Mouse (Mus musculus) ES-Bruce4 (cell line): ENCODE measurements at regions not wholly inside any gene's neighbourhood (a gene's known extent, or its start where the extent isn't known, plus 50 kb on each side); places are given as distances from the start of the nearest gene placed in this dataset.

Experiments
- H3K27ac ChIP-seq: 2 replicates; pipeline ENCODE4 v1.5.1; 2012; ENCODE audit warnings: low read length, inconsistent platforms; ENCODE audit not compliant: insufficient read depth
- H3K27me3 ChIP-seq: 2 replicates; pipeline ENCODE4 v1.6.1; 2012; ENCODE audit warnings: mild to moderate bottlenecking, low read length, inconsistent platforms; ENCODE audit not compliant: control insufficient read depth, poor library complexity, insufficient read depth, severe bottlenecking
- H3K36me3 ChIP-seq: 2 replicates; pipeline ENCODE4 v1.6.1; 2012; ENCODE audit warnings: inconsistent platforms, mild to moderate bottlenecking, low read length, moderate library complexity; ENCODE audit not compliant: control insufficient read depth, poor library complexity, insufficient read depth, severe bottlenecking
- H3K4me1 ChIP-seq: one replicate; pipeline ENCODE4 v1.8.1; 2011; ENCODE audit warnings: low read length; ENCODE audit not compliant: control insufficient read depth, insufficient read depth
- H3K4me3 ChIP-seq: 2 replicates; pipeline ENCODE4 v1.5.1; 2011; ENCODE audit warnings: low read depth, mild to moderate bottlenecking, low read length
- H3K9ac ChIP-seq: 2 replicates; pipeline ENCODE4 v1.6.1; 2012; ENCODE audit warnings: low read depth, mild to moderate bottlenecking, inconsistent platforms; ENCODE audit not compliant: poor library complexity, severe bottlenecking
- H3K9me3 ChIP-seq: replicated peaks from 2 replicates; pipeline ENCODE4 v1.6.1; 2012; ENCODE audit warnings: mild to moderate bottlenecking, low read length, inconsistent platforms; ENCODE audit not compliant: control insufficient read depth, poor library complexity, insufficient read depth, severe bottlenecking
- CTCF ChIP-seq: IDR thresholded peaks from one replicate; pipeline ENCODE4 v1.8.1; 2011; ENCODE audit warnings: low read depth, low read length
- EP300 ChIP-seq: IDR thresholded peaks from 2 replicates; pipeline ENCODE4 v1.6.1; 2011; ENCODE audit warnings: low read depth, low read length; ENCODE audit not compliant: insufficient read depth
- POLR2A ChIP-seq: IDR thresholded peaks from one replicate; pipeline ENCODE4 v1.8.1; 2011; ENCODE audit warnings: low read length; ENCODE audit not compliant: insufficient read depth

GRCm38 (mm10) chr19:6621023-6621422 lies 78.2 kb upstream of the Slc22a12 start:
- no peak overlapping the region for H3K4me3 ChIP-seq
- no peaks in the 10 kb centered on the region for H3K9me3 ChIP-seq
- H3K36me3 ChIP-seq, result no peaks in the 10 kb centered on the region
- TF ChIP-seq EP300 (no peak), POLR2A (no peak), CTCF (no peak)
- H3K27me3 ChIP-seq, result no peaks in the 10 kb centered on the region
- H3K27ac ChIP-seq, result no peak overlapping the region
- no peak overlapping the region for H3K9ac ChIP-seq
- peaks cover 1% of the 10 kb centered on the region for H3K4me1 ChIP-seq

DNA sequence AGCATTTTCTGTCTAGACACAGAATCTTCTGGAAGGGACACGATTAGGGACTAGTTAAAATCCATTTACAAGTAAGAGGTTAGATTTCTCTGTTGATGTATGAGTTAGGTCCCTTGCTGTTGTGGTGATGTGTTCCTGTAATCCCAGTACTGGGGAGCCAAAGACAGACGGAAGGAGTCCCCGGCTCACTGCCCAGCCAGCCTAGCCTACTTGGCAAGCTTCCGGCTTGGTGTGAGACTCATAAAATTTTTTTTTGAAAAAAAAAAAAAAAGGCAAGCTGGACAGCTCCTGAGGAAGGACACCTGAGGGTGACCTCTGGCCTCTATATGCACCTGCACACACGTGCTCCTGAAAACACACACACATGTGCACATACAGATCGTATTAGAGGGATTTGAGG lies 76.7 kb upstream of the Slc22a12 start:
- H3K27ac ChIP-seq, result no peak overlapping the region
- no peak for TF ChIP-seq EP300
- TF ChIP-seq POLR2A, result no peak
- no peak for TF ChIP-seq CTCF
- no peaks in the 10 kb centered on the region for H3K36me3 ChIP-seq
- no peak overlapping the region for H3K4me3 ChIP-seq
- H3K9me3 ChIP-seq, result no peaks in the 10 kb centered on the region
- peaks cover 1% of the 10 kb centered on the region for H3K4me1 ChIP-seq
- no peaks in the 10 kb centered on the region for H3K27me3 ChIP-seq
- no peak overlapping the region for H3K9ac ChIP-seq

- Histone ChIP-seq H3K4me1 (peaks cover 1% of the 10 kb centered on the region), H3K9me3 (no peaks in the 10 kb centered on the region), H3K27me3 (no peaks in the 10 kb centered on the region), H3K27ac (no peak overlapping the region), H3K9ac (no peak overlapping the region), H3K4me3 (no peak overlapping the region), H3K36me3 (no peaks in the 10 kb centered on the region)
- TF ChIP-seq EP300 (no peak), POLR2A (no peak), CTCF (peak; percentile 58)
These were observed 73.8 kb upstream of the Slc22a12 start for GRCm38 (mm10) chr19:6616659-6617058.

DNA sequence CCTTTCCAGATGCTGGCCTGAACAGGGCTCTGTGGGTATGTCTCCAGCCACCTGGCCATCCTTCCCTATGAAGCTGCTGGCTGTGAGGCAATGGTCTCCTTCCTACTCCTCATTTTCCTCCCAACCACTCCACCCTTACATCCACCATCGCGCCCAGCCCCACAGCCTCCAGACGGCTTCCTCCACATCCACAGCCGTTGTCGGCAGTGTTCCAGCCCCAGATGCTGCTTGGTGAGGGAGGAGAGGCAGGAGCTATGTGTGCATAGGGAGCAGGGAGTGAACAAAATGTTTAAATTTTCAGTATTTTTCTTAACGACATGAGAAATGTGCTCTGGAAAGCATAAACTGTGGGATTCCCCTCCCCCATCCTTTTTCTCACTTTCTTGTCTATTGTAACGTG lies 69.6 kb upstream of the Slc22a12 start:
- no peak for TF ChIP-seq POLR2A
- TF ChIP-seq CTCF, result no peak
- TF ChIP-seq EP300, result no peak
- Histone ChIP-seq H3K9me3 (no peaks in the 10 kb centered on the region), H3K27me3 (no peaks in the 10 kb centered on the region), H3K4me1 (no peaks in the 10 kb centered on the region), H3K9ac (no peak overlapping the region), H3K27ac (no peak overlapping the region), H3K4me3 (no peak overlapping the region), H3K36me3 (no peaks in the 10 kb centered on the region)

DNA sequence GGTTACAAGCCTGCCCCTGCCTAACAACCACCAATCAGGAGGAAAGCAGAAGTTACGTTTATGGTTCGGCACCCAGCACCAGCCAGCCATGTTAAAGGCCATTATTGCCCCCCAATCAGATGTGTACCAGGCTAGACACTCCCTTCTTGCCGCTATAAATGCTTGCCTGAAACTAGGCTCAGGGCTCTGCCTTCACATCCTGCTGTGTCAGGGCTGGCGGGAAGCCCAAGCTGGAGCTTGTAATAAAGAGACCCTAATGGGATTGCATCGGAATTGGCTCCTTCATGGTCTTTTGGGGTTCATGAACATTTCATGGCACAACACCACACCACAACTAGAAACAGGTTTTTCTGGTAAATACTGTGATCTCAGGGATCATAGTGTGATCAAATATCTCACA lies 69.1 kb upstream of the Slc22a12 start:
- no peak overlapping the region for H3K4me3 ChIP-seq
- no peaks in the 10 kb centered on the region for H3K9me3 ChIP-seq
- no peaks in the 10 kb centered on the region for H3K4me1 ChIP-seq
- no peak overlapping the region for H3K9ac ChIP-seq
- H3K36me3 ChIP-seq, result no peaks in the 10 kb centered on the region
- no peaks in the 10 kb centered on the region for H3K27me3 ChIP-seq
- TF ChIP-seq POLR2A (no peak), CTCF (no peak), EP300 (no peak)
- no peak overlapping the region for H3K27ac ChIP-seq

DNA sequence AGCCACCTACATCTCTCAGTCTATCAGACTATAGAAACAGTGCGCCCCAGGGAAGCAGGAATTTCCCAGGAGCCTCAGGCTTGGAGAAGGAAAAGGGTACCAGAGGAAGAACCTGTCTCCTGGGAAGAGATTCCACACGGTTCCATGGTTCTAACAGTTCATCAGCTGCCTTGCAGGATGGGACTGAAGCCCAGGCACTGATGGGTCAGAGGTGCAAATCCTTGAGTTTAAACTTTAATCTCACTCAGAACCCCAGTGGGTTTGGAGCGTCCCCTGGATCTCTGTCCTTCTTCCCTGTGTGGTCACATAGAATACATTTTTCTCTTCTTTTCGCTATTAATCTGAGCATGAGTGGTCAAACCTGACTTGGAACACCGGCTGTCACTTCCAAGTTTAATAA lies 67.9 kb upstream of the Slc22a12 start:
- Histone ChIP-seq H3K27ac (no peak overlapping the region), H3K9ac (no peak overlapping the region), H3K4me1 (no peaks in the 10 kb centered on the region), H3K36me3 (no peaks in the 10 kb centered on the region), H3K9me3 (no peaks in the 10 kb centered on the region), H3K4me3 (no peak overlapping the region), H3K27me3 (no peaks in the 10 kb centered on the region)
- no peak for TF ChIP-seq CTCF
- TF ChIP-seq POLR2A, result no peak
- no peak for TF ChIP-seq EP300
